Mouse (Mus musculus) MEL (cell line): ENCODE results near the gene Tnfaip2. TPM values are rescaled to one million over a fixed set of nuclear protein-coding genes. Genes with fewer than 3 reads are reported as not detected.

Source experiments
- DNase-seq: peaks from one replicate; pipeline ENCODE4 v3.0.0; 2011; ENCODE audit warnings: low read depth, low spot score
- H3K27ac ChIP-seq: 2 replicates; pipeline ENCODE4 v1.5.1; 2012; ENCODE audit warnings: low read depth, mild to moderate bottlenecking, control low read depth, low read length, moderate library complexity; ENCODE audit not compliant: control insufficient read depth
- H3K27me3 ChIP-seq, 2 experiments: fragments of 150-350 bp in 1 of 2; sonication (generic) in 1 of 2; 2 replicates each; pipeline ENCODE4 v1.6.1; 2012; ENCODE audit warnings: low read length in 2 of 2, mild to moderate bottlenecking in 2 of 2, improper control_type of control experiment in 1 of 2, moderate library complexity in 1 of 2; ENCODE audit not compliant: insufficient read depth in 2 of 2, control insufficient read depth in 1 of 2
- H3K36me3 ChIP-seq, 2 experiments: 2 replicates each; pipeline ENCODE4 v1.6.1; 2012 to 2014; ENCODE audit warnings: low read length in 2 of 2, improper control_type of control experiment in 1 of 2, inconsistent platforms in 1 of 2, mild to moderate bottlenecking in 1 of 2; ENCODE audit not compliant: insufficient read depth in 2 of 2, control insufficient read depth in 1 of 2
- H3K4me1 ChIP-seq, 2 experiments: fragments of 150-350 bp in 1 of 2; sonication (generic) in 1 of 2; 2 replicates each; pipeline ENCODE4 v1.6.1; 2012; ENCODE audit warnings: low read length in 2 of 2, improper control_type of control experiment in 1 of 2, mild to moderate bottlenecking in 1 of 2; ENCODE audit not compliant: insufficient read depth in 2 of 2, control insufficient read depth in 1 of 2
- H3K4me3 ChIP-seq, 2 experiments: fragments of 150-350 bp in 1 of 2; sonication (generic) in 1 of 2; 2 replicates each; pipeline ENCODE4 v1.5.1; 2012; ENCODE audit warnings: low read depth in 2 of 2, low read length in 2 of 2, mild to moderate bottlenecking in 2 of 2, moderate library complexity in 2 of 2, control low read depth in 1 of 2, improper control_type of control experiment in 1 of 2; ENCODE audit not compliant: control insufficient read depth in 1 of 2, insufficient read depth in 1 of 2
- H3K79me2 ChIP-seq: 2 replicates; pipeline ENCODE4 v1.6.1; 2012; ENCODE audit warnings: mild to moderate bottlenecking, low read length, moderate library complexity; ENCODE audit not compliant: control insufficient read depth, poor library complexity, insufficient read depth
- H3K9ac ChIP-seq: 2 replicates; pipeline ENCODE4 v1.6.1; 2012; ENCODE audit warnings: low read depth, mild to moderate bottlenecking, control low read depth, low read length, moderate library complexity; ENCODE audit not compliant: control insufficient read depth, poor library complexity, severe bottlenecking
- H3K9me3 ChIP-seq: fragments of 150-350 bp; sonication (generic); replicated peaks from 2 replicates; pipeline ENCODE4 v1.6.1; 2012; ENCODE audit warnings: mild to moderate bottlenecking, low read length, improper control_type of control experiment, moderate library complexity; ENCODE audit not compliant: insufficient read depth
- BHLHE40 ChIP-seq: IDR thresholded peaks from 2 replicates; pipeline ENCODE4 v1.6.1; 2012; ENCODE audit warnings: low read depth, mild to moderate bottlenecking, inconsistent platforms, low read length, improper control_type of control experiment, borderline replicate concordance
- CHD1 ChIP-seq: IDR thresholded peaks from 2 replicates; pipeline ENCODE4 v1.6.1; 2012; ENCODE audit warnings: low read depth, mild to moderate bottlenecking, inconsistent platforms, low read length, improper control_type of control experiment
- CTCF ChIP-seq, 3 experiments: IDR thresholded peaks in 2 of 3; conservative IDR thresholded peaks in 1 of 3; 2 replicates each; pipeline ENCODE4 v1.5.1; 2011 to 2012; ENCODE audit warnings: low read length in 3 of 3, low read depth in 2 of 3, mild to moderate bottlenecking in 2 of 3, improper control_type of control experiment in 1 of 3, inconsistent platforms in 1 of 3, mixed read lengths in 1 of 3, moderate library complexity in 1 of 3; ENCODE audit not compliant: control insufficient read depth in 1 of 3, insufficient read depth in 1 of 3, poor library complexity in 1 of 3, severe bottlenecking in 1 of 3
- E2F4 ChIP-seq: IDR thresholded peaks from 2 replicates; pipeline ENCODE4 v1.6.1; 2011; ENCODE audit warnings: low read depth, low read length, improper control_type of control experiment, borderline replicate concordance
- GABPA ChIP-seq: IDR thresholded peaks from 2 replicates; pipeline ENCODE4 v1.6.1; 2012; ENCODE audit warnings: low read depth, mild to moderate bottlenecking, inconsistent platforms, low read length, improper control_type of control experiment, moderate library complexity
- GATA1 ChIP-seq: IDR thresholded peaks from 2 replicates; pipeline ENCODE4 v1.6.1; 2011; ENCODE audit warnings: low read depth, low read length, improper control_type of control experiment
- HCFC1 ChIP-seq: IDR thresholded peaks from 2 replicates; pipeline ENCODE4 v1.6.1; 2012; ENCODE audit warnings: low read depth, mild to moderate bottlenecking, inconsistent platforms, low read length, improper control_type of control experiment, moderate library complexity
- MAX ChIP-seq: IDR thresholded peaks from 2 replicates; pipeline ENCODE4 v1.6.1; 2011; ENCODE audit warnings: low read length, improper control_type of control experiment
- MEF2A ChIP-seq: IDR thresholded peaks from 2 replicates; pipeline ENCODE4 v1.6.1; 2014; ENCODE audit warnings: low read depth, mild to moderate bottlenecking, inconsistent platforms, low read length, improper control_type of control experiment; ENCODE audit not compliant: poor library complexity, insufficient replicate concordance, severe bottlenecking; ENCODE audit errors: extremely low read depth
- MYB ChIP-seq: IDR thresholded peaks from 2 replicates; pipeline ENCODE4 v1.6.1; 2011; ENCODE audit warnings: mild to moderate bottlenecking, low read depth, low read length, improper control_type of control experiment
- MYC ChIP-seq: IDR thresholded peaks from 2 replicates; pipeline ENCODE4 v1.6.1; 2011; ENCODE audit warnings: low read depth, mild to moderate bottlenecking, low read length, improper control_type of control experiment, moderate library complexity
- TAL1 ChIP-seq: IDR thresholded peaks from 2 replicates; pipeline ENCODE4 v1.6.1; 2012; ENCODE audit warnings: mild to moderate bottlenecking, inconsistent platforms, low read length, moderate library complexity, mixed read lengths
- TBP ChIP-seq: IDR thresholded peaks from 2 replicates; pipeline ENCODE4 v1.8.0; 2011; ENCODE audit warnings: low read depth, low read length, improper control_type of control experiment
- USF2 ChIP-seq, 2 experiments: IDR thresholded peaks; 2 replicates each; pipeline ENCODE4 v1.6.1; 2011 to 2012; ENCODE audit warnings: improper control_type of control experiment in 2 of 2, low read length in 2 of 2, borderline replicate concordance in 1 of 2, inconsistent platforms in 1 of 2, low read depth in 1 of 2, mild to moderate bottlenecking in 1 of 2; ENCODE audit not compliant: insufficient read depth in 1 of 2
- ZMIZ1 ChIP-seq: IDR thresholded peaks from 2 replicates; pipeline ENCODE4 v1.6.1; 2012; ENCODE audit warnings: low read depth, mild to moderate bottlenecking, inconsistent platforms, low read length, improper control_type of control experiment, moderate library complexity
- polyA plus RNA-seq, 2 experiments: library from polyadenylated mRNA; stranded (reverse) in 1 of 2; unstranded in 1 of 2; fragments of >175 nt in 1 of 2; fragments of >200 nt in 1 of 2; gene quantifications; 2 replicates each; pipeline versions ENCODE4 v1.2.1 to v1.2.4; 2012; ENCODE audit warnings: low replicate concordance in 2 of 2, low read depth in 1 of 2; ENCODE audit not compliant: insufficient read length in 2 of 2, insufficient read depth in 1 of 2, missing spikeins in 1 of 2
- total RNA-seq: library from RNA; depleted of rRNA; stranded (reverse); fragments of 300-350 nt; gene quantifications from 2 replicates; pipeline ENCODE4 v1.2.3, GENCODE M21; 2012

Tnfaip2 gene
- total and polyA plus RNA-seq, 3 experiments, result 51.4 to 77.2 (median 66.8) TPM

GRCm38 (mm10) chr12:111485652-111486306 lies 43.5 kb downstream of the Tnfaip2 start, which contains the start of gene Gm266:
TSS of gene Gm266 (minus strand) at chr12:111485823.
- no peaks in the 10 kb centered on the region for H3K4me1 ChIP-seq
- no peaks in the 10 kb centered on the region for H3K79me2 ChIP-seq
- no peak within 1 kb of the TSS for H3K4me3 ChIP-seq
- no peaks in the 10 kb centered on the region for H3K36me3 ChIP-seq
- H3K27ac ChIP-seq, result no peak within 1 kb of the TSS
- TF ChIP-seq BHLHE40 (no peak), TAL1 (no peak), MYB (no peak), TBP (no peak), E2F4 (no peak)
- no peaks in the 10 kb centered on the region for H3K9me3 ChIP-seq
- peaks cover 10 to 14% of the 10 kb centered on the region in 2 experiments; a peak in 3 of 4 replicates for H3K27me3 ChIP-seq
- no peak for DNase-seq
- no peak within 1 kb of the TSS for H3K9ac ChIP-seq

GRCm38 (mm10) chr12:111486455-111486854 lies 44.2 kb downstream of the Tnfaip2 start:
- H3K27ac ChIP-seq, result no peak overlapping the region
- DNase-seq, result no peak
- H3K9me3 ChIP-seq, result no peaks in the 10 kb centered on the region
- no peaks in the 10 kb centered on the region for H3K36me3 ChIP-seq
- H3K27me3 ChIP-seq, result peaks cover 10 to 12% of the 10 kb centered on the region in 2 experiments; a peak in 3 of 4 replicates
- H3K9ac ChIP-seq, result no peak overlapping the region
- no peak for TF ChIP-seq CTCF (IDR thresholded peaks at IDR 0.05 in 2 of 3, conservative IDR thresholded peaks at IDR 0.05 in 1 of 3; ENCODE audit: control insufficient read depth in 1 of 3, insufficient read depth in 1 of 3, low read depth in 2 of 3, low read length in 3 of 3, poor library complexity in 1 of 3, severe bottlenecking in 1 of 3)
- no peak for TF ChIP-seq CHD1
- TF ChIP-seq GABPA, result no peak
- no peak for TF ChIP-seq USF2 (IDR thresholded peaks at IDR 0.05; ENCODE audit: borderline replicate concordance in 1 of 2, insufficient read depth in 1 of 2, low read depth in 1 of 2, low read length in 2 of 2)
- no peak for TF ChIP-seq MEF2A
- TF ChIP-seq MYC, result no peak
- TF ChIP-seq E2F4, result no peak
- TF ChIP-seq ZMIZ1, result no peak
- no peak for TF ChIP-seq HCFC1
- no peak for TF ChIP-seq MAX
- TF ChIP-seq GATA1, result no peak
- no peak for TF ChIP-seq TAL1
- no peaks in the 10 kb centered on the region for H3K4me1 ChIP-seq
- no peak overlapping the region for H3K4me3 ChIP-seq
- no peaks in the 10 kb centered on the region for H3K79me2 ChIP-seq
